Mouse (Mus musculus): ENCODE data around the gene Klhl26. TPM values are rescaled to one million over a fixed set of nuclear protein-coding genes. Genes with fewer than 3 reads are reported as not detected.

Gene Klhl26
- polyA plus RNA-seq, 1 experiment, result 32.5 TPM

DNA sequence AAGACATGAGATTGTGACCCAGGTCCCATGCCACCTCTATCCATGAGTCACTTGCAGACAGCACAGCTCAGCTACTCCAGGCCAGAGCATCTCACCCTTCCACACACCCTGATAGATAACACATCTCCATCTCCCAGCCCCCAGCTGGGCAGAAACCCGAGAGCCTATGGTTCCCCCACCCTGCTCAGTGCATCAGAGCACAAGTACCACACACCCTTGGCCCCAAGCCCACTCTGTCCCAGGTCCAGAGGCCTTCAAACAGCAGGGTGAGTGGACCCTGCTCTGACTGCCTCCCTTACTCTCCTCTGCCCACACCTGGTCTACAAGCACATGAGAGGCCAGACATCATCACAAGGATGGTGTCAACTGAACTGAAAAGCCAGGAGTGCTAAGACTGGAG is 8.9 kb downstream of the Klhl26 start:
- no peak overlapping the region for H3ac ChIP-seq (ENCODE audit: control insufficient read depth, insufficient read length)
- peaks cover 72% of the 10 kb centered on the region for H3K79me2 ChIP-seq (ENCODE audit: control insufficient read depth, insufficient read depth)
- TF ChIP-seq SRF (IDR thresholded peaks at IDR 0.05; ENCODE audit: control insufficient read depth, insufficient read length, low read depth), result no peak
- TF ChIP-seq USF1 (IDR thresholded peaks at IDR 0.05; ENCODE audit: low read depth), result no peak
- TF ChIP-seq TCF12 (IDR thresholded peaks at IDR 0.05; ENCODE audit: insufficient read depth, poor library complexity, severe bottlenecking), result no peak
- no peak for TF ChIP-seq POLR2A (IDR thresholded peaks at IDR 0.05; ENCODE audit: insufficient read length, low read depth)
- no peak for TF ChIP-seq REST (IDR thresholded peaks at IDR 0.05; ENCODE audit: insufficient read depth, insufficient read length)
- peak overlapping the region; percentile 54 for H3K4me2 ChIP-seq (ENCODE audit: low read depth)
- H3K27me3 ChIP-seq (ENCODE audit: control insufficient read depth, insufficient read depth, insufficient read length), result no peaks in the 10 kb centered on the region
- H3K4me3 ChIP-seq, result no peak overlapping the region
- peaks cover 4% of the 10 kb centered on the region for H3K36me3 ChIP-seq (ENCODE audit: control insufficient read depth, insufficient read depth)

DNA sequence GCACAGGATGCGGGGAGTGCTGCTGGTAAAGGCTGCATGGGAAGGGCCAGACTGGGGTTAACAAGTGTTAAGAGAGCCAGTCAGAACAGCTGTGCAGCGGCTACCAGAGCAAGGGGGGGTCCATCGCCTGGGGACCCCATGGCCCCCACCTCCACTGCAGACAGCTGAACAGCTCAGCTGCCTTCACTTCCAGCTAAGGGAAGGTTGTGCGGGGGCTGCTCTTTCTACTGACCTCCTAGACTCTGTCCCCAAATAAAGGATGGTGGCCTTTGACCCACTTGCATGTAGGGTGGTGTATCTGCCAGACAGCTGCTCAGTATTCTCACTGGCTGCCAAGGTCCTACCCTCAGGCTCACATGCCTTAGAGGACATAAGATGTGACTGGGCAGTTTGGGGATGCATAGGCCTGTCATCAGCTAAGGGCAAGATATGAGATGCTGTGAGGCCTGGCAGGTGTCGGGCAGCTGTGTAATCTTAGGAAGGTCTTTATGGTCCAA is 9.5 kb downstream of the Klhl26 start:
- Histone ChIP-seq H3ac (ENCODE audit: control insufficient read depth, insufficient read length) (no peak overlapping the region), H3K4me2 (ENCODE audit: low read depth) (peak overlapping the region; percentile 54), H3K79me2 (ENCODE audit: control insufficient read depth, insufficient read depth) (peaks cover 66% of the 10 kb centered on the region), H3K27me3 (ENCODE audit: control insufficient read depth, insufficient read depth, insufficient read length) (no peaks in the 10 kb centered on the region), H3K4me3 (no peak overlapping the region), H3K36me3 (ENCODE audit: control insufficient read depth, insufficient read depth) (peaks cover 4% of the 10 kb centered on the region)
- TF ChIP-seq POLR2AphosphoS2 (IDR thresholded peaks at IDR 0.05; ENCODE audit: insufficient read length, low read depth) (peak; percentile 14), SRF (IDR thresholded peaks at IDR 0.05; ENCODE audit: control insufficient read depth, insufficient read length, low read depth) (peak; percentile 45), TCF12 (IDR thresholded peaks at IDR 0.05; ENCODE audit: insufficient read depth, poor library complexity, severe bottlenecking) (no peak), MYOD1 (IDR thresholded peaks at IDR 0.05; ENCODE audit: control insufficient read depth in 1 of 3, insufficient read length in 2 of 3, low read depth in 2 of 3) (peak; percentile 76 to 94 (median 79)), E2F4 (IDR thresholded peaks at IDR 0.05; ENCODE audit: insufficient read depth) (no peak), MYOG (IDR thresholded peaks at IDR 0.05; ENCODE audit: control insufficient read depth in 1 of 3, insufficient read depth in 1 of 3, insufficient read length in 2 of 3, low read depth in 2 of 3) (peak; percentile 85 to 92 (median 88)), USF1 (IDR thresholded peaks at IDR 0.05; ENCODE audit: low read depth) (no peak), CEBPB (IDR thresholded peaks at IDR 0.05; ENCODE audit: insufficient read depth, poor library complexity, severe bottlenecking) (no peak), TCF3 (IDR thresholded peaks at IDR 0.05; ENCODE audit: insufficient read length, low read depth) (peak; percentile 76), REST (IDR thresholded peaks at IDR 0.05; ENCODE audit: insufficient read depth, insufficient read length) (no peak), POLR2A (IDR thresholded peaks at IDR 0.05; ENCODE audit: insufficient read length, low read depth) (no peak), MAX (IDR thresholded peaks at IDR 0.05; ENCODE audit: low read depth) (no peak)

DNA sequence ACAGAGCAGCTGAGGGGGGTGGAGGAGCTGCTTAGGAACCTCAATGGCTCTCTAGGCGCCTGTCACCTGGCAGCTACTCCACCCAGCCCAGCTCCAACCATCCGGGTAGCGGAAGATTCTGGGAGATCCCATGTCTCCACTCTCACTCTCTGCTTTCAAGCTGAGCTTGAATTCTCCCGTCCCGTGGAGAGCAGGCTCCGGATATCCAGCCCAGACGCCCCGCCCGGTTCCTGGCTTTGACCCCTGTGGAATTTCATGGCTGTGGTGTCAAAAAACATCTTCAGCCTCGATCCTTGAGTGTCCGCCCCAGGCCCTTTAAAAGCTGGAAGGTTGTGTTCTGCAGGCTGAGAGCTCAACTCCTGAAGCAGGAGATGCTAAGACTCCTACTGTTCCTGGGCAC is 10.0 kb downstream of the Klhl26 start:
- H3K4me3 ChIP-seq, result no peak overlapping the region
- H3ac ChIP-seq (ENCODE audit: control insufficient read depth, insufficient read length), result no peak overlapping the region
- H3K36me3 ChIP-seq (ENCODE audit: control insufficient read depth, insufficient read depth), result peaks cover 3% of the 10 kb centered on the region
- TF ChIP-seq POLR2A (IDR thresholded peaks at IDR 0.05; ENCODE audit: insufficient read length, low read depth), result no peak
- TF ChIP-seq TCF3 (IDR thresholded peaks at IDR 0.05; ENCODE audit: insufficient read length, low read depth), result no peak
- no peak for TF ChIP-seq CEBPB (IDR thresholded peaks at IDR 0.05; ENCODE audit: insufficient read depth, poor library complexity, severe bottlenecking)
- no peak for TF ChIP-seq REST (IDR thresholded peaks at IDR 0.05; ENCODE audit: insufficient read depth, insufficient read length)
- no peak for TF ChIP-seq MAX (IDR thresholded peaks at IDR 0.05; ENCODE audit: low read depth)
- H3K79me2 ChIP-seq (ENCODE audit: control insufficient read depth, insufficient read depth), result peaks cover 61% of the 10 kb centered on the region
- peak overlapping the region; percentile 54 for H3K4me2 ChIP-seq (ENCODE audit: low read depth)
- no peaks in the 10 kb centered on the region for H3K27me3 ChIP-seq (ENCODE audit: control insufficient read depth, insufficient read depth, insufficient read length)

DNA sequence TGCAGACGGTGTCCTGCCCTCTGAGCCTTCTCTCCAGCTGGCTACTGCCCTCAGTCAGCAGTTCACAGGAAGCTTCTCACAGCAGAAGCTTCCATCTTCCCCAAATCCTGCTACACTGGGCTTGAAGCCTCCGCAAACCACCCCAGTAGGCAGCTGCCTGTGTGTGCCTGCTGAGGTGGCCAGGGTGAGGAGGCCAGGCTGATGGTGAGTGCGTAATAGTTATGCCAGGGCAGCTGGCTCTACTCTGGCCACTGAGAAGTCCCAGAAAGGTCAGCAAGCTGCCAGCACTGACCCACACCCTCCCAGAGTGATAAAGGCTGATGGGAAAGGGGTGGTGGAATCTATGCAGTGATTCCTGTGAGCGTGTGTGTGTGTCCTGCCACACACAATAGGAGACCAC is 10.5 kb downstream of the Klhl26 start:
- H3K79me2 ChIP-seq (ENCODE audit: control insufficient read depth, insufficient read depth), result peaks cover 56% of the 10 kb centered on the region
- no peaks in the 10 kb centered on the region for H3K36me3 ChIP-seq (ENCODE audit: control insufficient read depth, insufficient read depth)
- peak overlapping the region; percentile 54 for H3K4me2 ChIP-seq (ENCODE audit: low read depth)
- H3ac ChIP-seq (ENCODE audit: control insufficient read depth, insufficient read length), result no peak overlapping the region
- no peak overlapping the region for H3K4me3 ChIP-seq
- H3K27me3 ChIP-seq (ENCODE audit: control insufficient read depth, insufficient read depth, insufficient read length), result no peaks in the 10 kb centered on the region
- TF ChIP-seq USF1 (IDR thresholded peaks at IDR 0.05; ENCODE audit: low read depth) (no peak), MYOG (IDR thresholded peaks at IDR 0.05; ENCODE audit: control insufficient read depth in 1 of 3, insufficient read depth in 1 of 3, insufficient read length in 2 of 3, low read depth in 2 of 3) (peak; percentile 73 to 89 (median 79)), MAX (IDR thresholded peaks at IDR 0.05; ENCODE audit: low read depth) (no peak), POLR2A (IDR thresholded peaks at IDR 0.05; ENCODE audit: insufficient read length, low read depth) (peak; percentile 8), POLR2AphosphoS2 (IDR thresholded peaks at IDR 0.05; ENCODE audit: insufficient read length, low read depth) (no peak), TCF3 (IDR thresholded peaks at IDR 0.05; ENCODE audit: insufficient read length, low read depth) (no peak), MYOD1 (IDR thresholded peaks at IDR 0.05; ENCODE audit: control insufficient read depth in 1 of 3, insufficient read length in 2 of 3, low read depth in 2 of 3) (peak; percentile 31 to 90 (median 70))

DNA sequence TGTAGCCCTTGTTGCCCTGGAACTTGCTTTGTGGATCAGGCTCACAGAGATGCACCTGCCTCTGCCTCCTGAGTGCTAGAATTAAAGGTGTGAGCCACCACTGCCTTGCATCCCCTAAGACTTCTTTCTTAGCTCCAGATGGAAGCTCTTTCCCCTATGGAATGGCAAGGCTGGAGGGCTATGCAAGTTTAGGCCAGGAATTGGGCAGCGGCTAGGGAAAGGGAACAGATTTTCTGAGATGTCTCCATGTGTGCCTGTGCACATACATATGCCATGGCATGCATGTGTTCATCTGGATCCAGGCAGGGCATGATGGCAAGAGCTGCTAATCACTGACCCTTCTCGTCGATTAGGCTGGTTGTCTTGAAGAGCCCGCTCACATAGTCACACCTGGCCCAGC is 11.1 kb downstream of the Klhl26 start:
- peak overlapping the region; percentile 54 for H3K4me2 ChIP-seq (ENCODE audit: low read depth)
- no peaks in the 10 kb centered on the region for H3K27me3 ChIP-seq (ENCODE audit: control insufficient read depth, insufficient read depth, insufficient read length)
- TF ChIP-seq MYOG (IDR thresholded peaks at IDR 0.05; ENCODE audit: control insufficient read depth in 1 of 3, insufficient read depth in 1 of 3, insufficient read length in 2 of 3, low read depth in 2 of 3), result no peak
- no peak for TF ChIP-seq POLR2AphosphoS2 (IDR thresholded peaks at IDR 0.05; ENCODE audit: insufficient read length, low read depth)
- TF ChIP-seq POLR2A (IDR thresholded peaks at IDR 0.05; ENCODE audit: insufficient read length, low read depth), result no peak
- H3K4me3 ChIP-seq, result no peak overlapping the region
- no peak overlapping the region for H3ac ChIP-seq (ENCODE audit: control insufficient read depth, insufficient read length)
- H3K36me3 ChIP-seq (ENCODE audit: control insufficient read depth, insufficient read depth), result no peaks in the 10 kb centered on the region
- peaks cover 50% of the 10 kb centered on the region for H3K79me2 ChIP-seq (ENCODE audit: control insufficient read depth, insufficient read depth)

Data from myocyte (in vitro differentiated cells).